Mouse (Mus musculus) frontal cortex, postnatal 10 days (tissue): ENCODE results near the gene Herc1.
"Not testable (repeated sequence)": the region's sequence is repeated elsewhere in the genome, so short reads cannot be mapped to it uniquely, and the experiment has no call there.

Experiments
- DNase-seq, 2 experiments: peaks; one replicate each; pipeline ENCODE4 v3.0.0; 2022; ENCODE audit warnings: low spot score in 2 of 2, mixed read lengths in 1 of 2

Gene Herc1

GRCm38 (mm10) chr9:66349144-66349859 lies 948 bp upstream of the Herc1 start:
- DNase-seq, result no peak

- no peak for DNase-seq
Observed at GRCm38 (mm10) chr9:66350788-66351430, 659 bp downstream of the Herc1 start.

- no peak for DNase-seq
Observed at GRCm38 (mm10) chr9:66352704-66353103, 2.5 kb downstream of the Herc1 start.

GRCm38 (mm10) chr9:66359135-66359534 lies 8.9 kb downstream of the Herc1 start:
- no peak for DNase-seq

GRCm38 (mm10) chr9:66360143-66360690 lies 10.0 kb downstream of the Herc1 start:
- DNase-seq, result no peak

- DNase-seq, result no peak
Observed at GRCm38 (mm10) chr9:66368890-66369433, 18.7 kb downstream of the Herc1 start.

- DNase-seq, result no peak
Observed at GRCm38 (mm10) chr9:66370334-66370733, 20.1 kb downstream of the Herc1 start.

GRCm38 (mm10) chr9:66370847-66371246 lies 20.6 kb downstream of the Herc1 start:
- DNase-seq, result no peak

- DNase-seq, result no peak
Observed at GRCm38 (mm10) chr9:66373432-66373831, 23.2 kb downstream of the Herc1 start.

- no peak for DNase-seq
Observed at GRCm38 (mm10) chr9:66374495-66375478, 24.5 kb downstream of the Herc1 start.

GRCm38 (mm10) chr9:66383417-66383816 lies 33.2 kb downstream of the Herc1 start:
- DNase-seq, result no peak

- DNase-seq, result not testable (repeated sequence)
Observed at GRCm38 (mm10) chr9:66390338-66390737, 40.1 kb downstream of the Herc1 start.

- no peak for DNase-seq
Observed at GRCm38 (mm10) chr9:66393304-66393703, 43.1 kb downstream of the Herc1 start.

- no peak for DNase-seq
Observed at GRCm38 (mm10) chr9:66423492-66423891, 73.2 kb downstream of the Herc1 start.

GRCm38 (mm10) chr9:66440007-66440406 lies 89.8 kb downstream of the Herc1 start:
- DNase-seq, result no peak

- DNase-seq, result no peak
Observed at GRCm38 (mm10) chr9:66448253-66448652, 98.0 kb downstream of the Herc1 start.

GRCm38 (mm10) chr9:66465087-66465486 lies 114.8 kb downstream of the Herc1 start:
- no peak for DNase-seq

GRCm38 (mm10) chr9:66477785-66478184 lies 127.5 kb downstream of the Herc1 start:
- no peak for DNase-seq

GRCm38 (mm10) chr9:66483429-66483828 lies 133.2 kb downstream of the Herc1 start:
- DNase-seq, result no peak

- DNase-seq, result no peak
Observed at GRCm38 (mm10) chr9:66488786-66489185, 138.5 kb downstream of the Herc1 start.

- DNase-seq, result no peak
Observed at GRCm38 (mm10) chr9:66492361-66492760, 142.1 kb downstream of the Herc1 start.

GRCm38 (mm10) chr9:66493992-66494391 lies 143.7 kb downstream of the Herc1 start:
- no peak for DNase-seq
